Mouse (Mus musculus) adrenal gland, adult 18-20 months (tissue): ENCODE results near the gene Riox2. TPM values are rescaled to one million over a fixed set of nuclear protein-coding genes. Genes with fewer than 3 reads are reported as not detected.

Experiments
- DNase-seq, 2 experiments: peaks; one replicate each; pipeline ENCODE4 v3.0.0; 2021 to 2022; ENCODE audit warnings: low spot score in 2 of 2
- total RNA-seq, 2 experiments: library from RNA; stranded (reverse); gene quantifications; 1 replicate in 1 of 2; 2 replicates in 1 of 2; pipeline ENCODE4 v1.2.3; 2021

Riox2 gene
- total RNA-seq, 2 experiments from 2014 or later: 20.5 to 20.8 TPM

DNA sequence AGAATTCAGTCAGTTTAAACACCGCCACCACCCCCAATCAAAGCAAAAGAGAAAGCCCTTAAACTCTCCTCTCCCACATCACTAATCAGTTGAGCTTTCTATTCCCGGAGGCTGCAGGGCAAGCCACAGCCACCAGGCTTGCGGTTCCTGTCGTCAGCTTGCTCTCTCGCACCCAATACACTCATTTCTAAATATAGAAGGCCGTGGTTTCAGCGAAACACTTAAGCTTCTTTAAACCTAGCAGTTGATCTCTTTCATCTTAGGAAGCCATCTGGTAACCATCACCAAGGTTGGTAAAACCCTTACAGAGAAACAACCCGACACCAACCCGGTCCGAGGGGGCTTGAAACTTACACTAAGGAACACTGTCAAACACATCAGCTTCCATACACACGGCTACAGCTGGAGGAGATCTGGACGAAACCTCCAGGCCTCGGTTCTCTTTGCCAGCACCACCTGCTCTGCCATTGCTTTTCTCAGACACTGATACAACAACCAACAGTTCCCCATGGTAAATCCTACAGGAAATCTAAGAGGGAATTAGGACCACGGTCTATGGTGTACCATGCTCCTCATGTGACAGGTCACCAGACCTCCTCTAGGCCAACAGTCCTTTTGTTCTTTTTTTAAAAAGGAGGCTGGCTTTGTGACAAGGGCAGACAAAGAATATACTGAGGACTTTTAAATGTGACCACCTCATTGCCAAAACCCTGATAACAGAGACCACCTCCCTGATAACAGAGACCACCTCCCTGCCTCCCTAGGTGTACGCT is 46.1 kb downstream of the Riox2 start:
- DNase-seq: no peak

DNA sequence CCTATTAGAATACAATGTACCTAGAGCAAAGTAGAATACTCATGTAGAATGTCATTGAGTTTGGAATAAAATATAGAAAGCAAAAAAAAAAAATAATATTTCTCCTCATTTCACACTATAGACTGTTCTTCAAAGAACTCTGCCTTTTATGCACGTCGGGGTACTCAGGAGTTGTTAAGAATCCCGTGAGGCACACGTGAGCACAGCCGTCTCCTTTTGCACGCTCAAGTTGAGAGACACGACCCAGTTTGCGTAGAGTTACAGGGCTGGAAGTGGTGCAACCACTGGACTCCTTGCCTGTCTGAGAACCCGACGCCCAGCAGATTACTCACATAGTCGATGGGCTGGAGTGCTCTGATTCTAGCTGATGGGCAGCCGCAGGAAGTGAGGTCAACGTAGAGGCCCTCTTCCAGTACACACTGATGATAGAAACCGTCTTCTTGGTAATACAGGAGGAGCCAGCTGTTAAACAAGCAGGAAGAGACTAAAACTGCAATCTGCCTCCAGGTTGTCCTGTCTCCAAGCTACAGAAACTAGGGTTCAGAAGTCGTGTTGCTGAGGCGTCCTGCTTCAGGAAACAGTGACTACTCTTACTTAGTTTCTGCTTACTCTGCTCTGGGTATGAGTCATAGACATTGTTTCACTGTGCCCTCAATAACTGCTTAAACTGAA is 50.3 kb downstream of the Riox2 start:
- no peak for DNase-seq

DNA sequence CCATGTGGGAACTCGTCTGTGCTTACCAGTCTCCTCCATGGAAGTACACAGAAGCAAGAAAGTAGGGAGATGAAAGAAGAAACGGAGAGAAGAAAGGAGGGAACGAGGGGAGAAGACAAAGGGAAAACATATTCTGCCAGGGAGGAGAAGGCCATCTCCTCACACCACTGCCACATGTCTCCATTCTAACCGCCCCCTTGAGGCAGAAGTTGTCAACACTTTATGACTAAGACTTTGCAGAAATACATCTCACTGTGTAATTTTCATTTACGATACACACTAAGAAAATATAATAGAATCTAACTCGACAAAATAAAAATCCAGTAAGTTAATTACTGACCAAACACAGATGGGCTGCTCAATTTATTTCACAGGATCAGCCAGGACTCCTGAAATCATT is 55.4 kb downstream of the Riox2 start:
- DNase-seq: no peak

DNA sequence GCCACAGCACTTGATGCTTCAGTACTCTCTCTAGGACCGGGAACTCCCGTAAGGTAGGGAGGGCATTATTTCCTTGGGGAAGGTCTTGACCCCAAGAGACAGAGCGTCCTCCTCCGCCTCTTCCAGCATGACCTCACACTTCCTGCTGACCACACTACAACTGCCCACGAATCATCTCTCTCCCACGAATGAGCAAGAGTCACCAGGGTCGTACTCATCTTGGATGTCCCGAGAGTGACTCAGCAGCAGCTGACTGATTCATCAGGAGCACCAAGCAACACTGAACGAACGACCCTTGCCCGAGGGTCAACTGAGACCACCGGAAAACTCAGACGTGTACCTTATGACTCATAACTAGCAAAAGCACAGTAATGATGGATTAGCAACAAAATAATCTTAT is 58.0 kb downstream of the Riox2 start:
- no peak for DNase-seq

DNA sequence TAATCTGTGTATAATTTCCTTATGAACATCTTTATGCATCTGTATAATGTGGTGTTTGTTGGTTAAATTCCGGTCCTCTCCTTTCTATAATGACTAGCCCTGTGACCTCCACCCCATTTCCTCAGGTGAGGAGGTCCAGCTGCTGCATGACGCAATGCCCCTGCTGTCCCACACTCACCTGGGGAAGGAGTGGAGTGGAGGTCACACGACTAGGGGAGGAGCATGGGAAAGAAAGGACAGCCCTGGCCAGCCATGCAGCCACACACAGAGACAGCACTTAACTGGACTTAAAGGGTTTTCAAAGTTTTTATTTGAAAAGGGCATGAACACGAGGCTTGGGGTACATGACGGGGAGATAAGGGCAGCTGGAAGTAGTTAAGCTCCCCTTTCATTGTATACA is 59.7 kb downstream of the Riox2 start:
- DNase-seq: no peak

DNA sequence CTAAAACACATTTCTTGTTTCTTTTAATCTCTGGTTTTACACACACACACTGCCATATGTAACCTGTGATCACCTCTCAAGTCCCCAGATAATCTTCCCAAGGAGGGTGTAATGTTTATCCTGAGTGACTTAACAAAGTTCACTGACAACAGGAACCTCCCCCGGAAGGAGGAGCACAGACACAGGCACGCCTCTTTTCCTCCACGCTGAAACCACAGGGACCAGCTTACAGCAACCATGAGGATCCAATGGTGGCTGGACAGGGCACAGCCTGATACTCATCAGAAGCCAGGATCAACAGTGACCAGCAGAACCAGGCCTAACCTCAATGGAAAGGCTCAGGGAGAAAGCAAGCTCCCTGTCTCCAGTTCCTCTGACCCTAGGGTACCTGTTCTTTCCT is 61.0 kb downstream of the Riox2 start:
- DNase-seq: no peak

DNA sequence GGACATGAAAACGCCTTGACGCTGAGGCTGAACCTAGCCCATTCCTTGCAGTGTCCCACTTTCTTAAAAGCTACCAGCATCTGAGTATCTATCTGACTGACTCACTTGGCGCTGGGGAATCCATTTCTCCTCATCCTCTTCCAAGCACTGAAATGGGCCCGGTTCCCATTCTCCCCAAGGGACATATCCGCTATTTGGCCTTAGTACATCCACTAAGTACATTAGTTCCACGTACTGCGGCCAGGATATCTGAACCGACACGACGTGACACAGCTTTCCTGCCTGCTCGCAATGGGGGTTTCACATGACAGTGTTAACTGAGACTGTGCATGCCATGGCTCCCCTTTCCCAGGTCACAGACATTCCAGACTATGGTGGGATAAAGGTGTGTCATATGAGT is 62.8 kb downstream of the Riox2 start:
- no peak for DNase-seq

DNA sequence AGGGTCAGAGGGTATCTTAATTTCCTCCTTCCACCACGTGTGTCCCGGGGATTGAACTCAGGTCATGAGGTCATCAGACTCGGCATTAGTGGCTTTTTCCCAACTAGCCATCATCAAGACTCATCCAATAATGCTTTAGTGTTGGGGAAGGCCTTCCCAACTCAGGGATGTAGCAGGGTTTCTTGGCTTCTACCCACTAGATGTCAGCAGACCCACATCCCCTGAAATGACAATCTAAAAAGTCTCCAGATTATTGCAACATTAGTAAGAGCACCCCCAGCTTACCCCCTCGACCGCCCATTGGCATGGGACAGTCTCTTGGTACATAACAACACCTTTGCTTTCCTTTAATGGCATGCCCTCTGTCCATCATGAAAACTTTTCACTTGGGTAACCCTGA is 64.1 kb downstream of the Riox2 start:
- DNase-seq: no peak

DNA sequence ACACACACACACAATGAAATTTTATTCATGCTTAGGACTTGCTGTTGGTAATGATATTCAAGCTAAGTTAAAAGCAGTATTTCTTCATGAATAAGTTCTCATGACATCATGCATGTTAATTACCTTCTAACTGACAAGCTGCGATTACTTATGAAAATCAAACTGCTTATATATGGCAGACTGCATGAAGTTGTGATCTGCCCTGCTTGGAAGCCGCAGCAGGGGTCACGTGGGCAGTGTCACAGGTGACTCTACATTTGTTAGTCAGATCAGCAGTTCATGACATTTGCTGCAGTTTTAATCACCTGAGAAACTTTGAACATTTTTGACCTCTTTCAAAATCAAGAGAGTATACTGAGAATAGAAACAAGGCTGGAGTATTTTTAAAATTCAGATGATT is 69.4 kb downstream of the Riox2 start:
- no peak for DNase-seq

DNA sequence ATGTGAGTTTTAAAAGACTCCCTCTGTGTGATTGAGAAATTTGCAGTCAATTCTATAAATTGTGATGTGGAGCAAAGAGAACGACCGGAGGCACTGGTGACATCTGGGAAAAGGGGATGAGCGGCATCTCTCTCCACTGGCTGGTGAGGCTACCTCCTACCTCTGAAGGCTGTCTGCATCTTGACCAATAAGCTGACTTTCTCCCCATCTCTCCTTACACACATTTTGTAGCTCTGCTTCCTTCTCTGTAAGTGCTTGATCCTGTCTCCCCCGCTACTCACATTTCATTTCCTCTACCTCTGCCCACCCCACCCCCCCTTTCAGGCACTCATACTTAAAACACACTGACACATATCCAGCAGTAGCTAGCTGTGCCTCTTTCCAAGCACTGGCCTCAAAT is 69.8 kb downstream of the Riox2 start:
- no peak for DNase-seq

Other genes starting within 250 kb of the Riox2 start
- gene Olfr201, start 199.1 kb upstream of the Riox2 start, total RNA-seq: not detected
- gene Olfr202, start 185.0 kb upstream of the Riox2 start, total RNA-seq: not detected
- gene Olfr203, start 172.9 kb upstream of the Riox2 start, total RNA-seq: not detected
- gene Olfr204, start 153.5 kb upstream of the Riox2 start, total RNA-seq: not detected
- not detected for gene Olfr205, start 140.6 kb upstream of the Riox2 start, total RNA-seq
- gene Olfr206, start 122.5 kb upstream of the Riox2 start, total RNA-seq: not detected
- not detected for gene Olfr209, start 107.8 kb upstream of the Riox2 start, total RNA-seq
- not detected for gene Gabrr3, start 64.4 kb upstream of the Riox2 start, total RNA-seq
- gene Crybg3, start 129.2 kb downstream of the Riox2 start, total RNA-seq: 10 to 100 TPM; 16.4 to 16.5 TPM
- gene Arl6, start 167.6 kb downstream of the Riox2 start, total RNA-seq: 10 to 100 TPM in 1 of 2 experiments, 1 to 10 TPM in 1; 7.6 to 10.4 TPM